Mouse (Mus musculus): ENCODE results near the gene Neu3. TPM values are rescaled to one million over a fixed set of nuclear protein-coding genes. Genes with fewer than 3 reads are reported as not detected.

Neu3 gene
- polyA plus RNA-seq (2012; rRNA removed): 1.8 and 2.1 TPM in 2 replicates

DNA sequence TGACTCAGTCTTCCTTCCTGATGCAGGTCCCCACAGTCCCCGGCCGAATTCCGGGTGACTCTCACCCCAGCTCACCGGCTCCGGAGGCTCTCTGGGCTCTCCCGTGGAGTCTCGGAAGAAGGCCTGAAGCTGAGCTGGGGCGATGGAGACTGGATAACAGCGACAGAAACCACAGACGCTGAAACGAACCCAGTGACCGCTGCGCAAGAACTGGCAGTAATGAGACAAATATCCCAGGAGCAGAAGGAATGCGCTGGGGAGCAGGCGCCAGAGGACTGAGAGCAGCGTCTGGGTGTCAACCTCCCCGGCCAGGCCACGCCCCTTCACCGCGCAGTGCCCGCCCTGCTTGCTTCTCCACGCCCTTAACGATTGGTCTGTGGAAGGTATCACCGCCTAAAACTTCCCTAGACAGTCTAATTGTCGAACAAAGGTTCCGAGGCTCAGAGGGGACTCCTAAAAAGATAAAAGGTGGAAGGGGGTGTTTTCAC, at the start of gene Neu3:
Gene Neu3, minus strand, starts transcription at position 335 of the 488 bp plus-strand sequence.

DNA sequence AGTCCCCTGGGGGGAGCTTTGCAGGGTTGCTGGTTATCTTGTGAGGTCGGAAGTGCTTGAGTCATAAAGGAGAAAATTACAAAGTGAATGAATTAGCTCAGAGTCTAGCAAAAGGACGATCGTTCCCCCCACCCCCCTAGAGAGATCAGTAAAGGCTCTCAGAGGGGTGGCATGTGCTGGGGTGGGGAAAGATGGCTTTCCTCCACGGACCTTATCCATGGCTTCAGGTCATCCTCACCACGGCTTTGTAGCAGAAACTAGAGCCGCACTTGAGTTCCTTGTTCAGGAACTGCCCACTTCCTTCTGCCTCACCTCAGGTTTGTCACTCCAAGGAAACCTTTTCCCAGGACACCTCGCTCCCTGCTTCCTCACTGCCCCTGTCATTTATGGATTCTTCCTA, 35.1 kb upstream of the Neu3 start, which contains the start of gene Spcs2:
Gene Spcs2, minus strand, starts transcription at position 101 of the 400 bp plus-strand sequence.

DNA sequence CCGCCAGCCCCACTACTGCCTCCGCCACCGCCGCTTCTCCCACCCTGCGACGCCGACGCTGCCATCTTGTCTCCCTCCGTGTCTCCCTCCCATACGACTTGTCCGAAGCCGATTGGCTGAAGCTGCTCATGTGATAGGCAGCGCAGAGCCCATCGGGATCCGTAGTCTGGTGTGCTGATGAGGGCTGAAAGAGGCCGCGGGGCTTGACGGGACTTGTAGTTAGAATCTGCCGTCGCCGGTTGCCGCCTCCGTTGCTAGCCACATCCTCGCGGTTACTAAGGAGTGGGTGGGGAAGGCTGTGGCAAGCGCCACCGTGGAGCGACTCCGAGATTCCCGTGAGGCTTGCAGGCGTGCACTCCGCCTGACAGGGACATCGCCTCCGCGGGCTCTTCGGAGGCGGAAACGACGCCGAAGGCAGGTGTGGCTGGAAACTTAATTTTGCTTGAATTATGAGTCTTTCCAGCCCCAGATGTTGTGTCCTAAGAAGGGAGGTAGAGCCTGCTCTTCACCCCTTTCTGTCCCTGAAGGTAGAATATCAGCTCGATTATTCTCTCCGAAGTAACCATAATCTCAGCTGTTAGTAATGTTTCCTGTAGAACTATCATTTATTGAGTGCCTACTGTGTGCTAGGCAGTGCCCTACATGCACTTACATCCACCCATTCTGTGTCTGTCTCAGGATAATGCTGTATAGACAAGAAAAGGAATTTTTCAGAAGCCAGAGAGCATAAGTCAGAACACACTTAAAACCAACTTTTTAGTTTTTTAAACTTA, 30.8 kb upstream of the Neu3 start, which contains the start of gene Xrra1:
Gene Xrra1, plus strand, starts transcription at position 304 of the 773 bp plus-strand sequence.

DNA sequence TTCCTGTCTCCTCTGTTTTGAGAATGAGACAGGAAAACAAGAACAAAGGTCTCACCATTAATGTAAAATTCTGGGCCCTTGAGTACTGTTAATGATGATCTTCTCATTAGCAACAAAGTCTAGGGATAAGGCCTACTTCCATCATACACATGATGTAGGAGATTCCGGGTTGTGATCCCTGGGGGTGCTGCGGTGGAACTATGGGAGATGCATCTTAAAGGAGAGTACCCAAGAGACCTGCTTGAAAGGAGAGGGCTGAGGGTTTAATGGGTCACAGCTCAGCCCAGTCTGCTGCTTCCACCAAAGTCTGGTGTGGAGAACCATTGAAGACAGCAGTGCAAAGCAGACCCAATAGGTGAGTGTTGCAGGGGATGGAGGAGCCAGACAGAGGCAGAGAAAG, 65.0 kb downstream of the Neu3 start, which contains the start of gene Olfr521:
Gene Olfr521, plus strand, starts transcription at position 301 of the 400 bp plus-strand sequence.

Other genes with a start within 250 kb of the Neu3 start
- gene Tpbgl, start 201.3 kb downstream of the Neu3 start, polyA plus RNA-seq (2012; rRNA removed): 0.69 and 1.7 TPM in 2 replicates
- gene Slco2b1, start 117.1 kb downstream of the Neu3 start, polyA plus RNA-seq (2012; rRNA removed): 6.0 and 6.2 TPM in 2 replicates
- gene Olfr520, start 98.1 kb downstream of the Neu3 start, polyA plus RNA-seq (2012; rRNA removed): 0.13 TPM in 1 of 2 replicates, not detected in the other
- gene Olfr521, start 64.9 kb downstream of the Neu3 start, polyA plus RNA-seq (2012; rRNA removed): not detected in 2 replicates
- gene Xrra1, start 30.7 kb upstream of the Neu3 start, polyA plus RNA-seq (2012; rRNA removed): 0.49 and 0.52 TPM in 2 replicates
- 100 and 114 TPM in 2 replicates for gene Spcs2, start 35.0 kb upstream of the Neu3 start, polyA plus RNA-seq (2012; rRNA removed)
- 8.7 and 9.6 TPM in 2 replicates for gene Rnf169, start 152.0 kb upstream of the Neu3 start, polyA plus RNA-seq (2012; rRNA removed)
- 0.21 and 0.54 TPM in 2 replicates for gene Chrdl2, start 177.8 kb upstream of the Neu3 start, polyA plus RNA-seq (2012; rRNA removed)

Data from central nervous system, embryonic 14 days (tissue).